Mouse (Mus musculus) brain, embryonic 14.5 days (tissue): ENCODE results near the gene Dab1.

Experiments
- CTCF ChIP-seq: fragments of 200-500 bp; IDR thresholded peaks from 2 replicates; pipeline ENCODE4 v1.5.1; 2012; ENCODE audit warnings: inconsistent platforms, mild to moderate bottlenecking, moderate library complexity, borderline replicate concordance; ENCODE audit not compliant: insufficient read depth, insufficient read length; ENCODE audit errors: extremely low read depth
- POLR2A ChIP-seq: fragments of 200-500 bp; IDR thresholded peaks from 2 replicates; pipeline ENCODE4 v1.6.1; 2012; ENCODE audit warnings: mild to moderate bottlenecking, inconsistent platforms, borderline replicate concordance; ENCODE audit not compliant: poor library complexity, insufficient read depth, insufficient read length, severe bottlenecking; ENCODE audit errors: extremely low read depth

DNA sequence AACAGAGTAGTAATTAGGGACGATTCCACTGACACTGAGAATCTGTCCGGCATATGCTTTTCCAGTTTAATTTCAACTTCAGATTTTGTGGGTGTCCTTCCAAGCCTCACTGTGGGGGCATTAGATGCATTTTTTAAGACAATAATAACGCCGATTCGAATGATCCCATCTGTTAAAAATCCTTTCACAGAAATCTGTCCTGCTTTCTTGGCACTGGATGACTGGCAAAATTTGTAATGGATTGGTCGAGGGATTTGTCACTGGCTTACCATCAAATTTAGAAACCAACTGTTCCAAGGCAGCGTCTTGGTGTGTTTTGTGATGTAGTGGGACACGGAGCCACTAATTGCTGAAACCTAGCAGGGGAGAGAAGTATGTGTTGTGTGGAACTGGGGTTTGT, 638.6 kb downstream of the Dab1 start:
- TF ChIP-seq CTCF (no peak), POLR2A (no peak)
